Mouse (Mus musculus): ENCODE measurements around the gene Gcdh. TPM values are rescaled to one million over a fixed set of nuclear protein-coding genes. Genes with fewer than 3 reads are reported as not detected.
A peak's percentile ranks its signal among the peaks of the same experiment; 100 is the strongest.

Gcdh gene
- polyA plus RNA-seq, 1 experiment from 2014 or later, result 33.1 TPM

DNA sequence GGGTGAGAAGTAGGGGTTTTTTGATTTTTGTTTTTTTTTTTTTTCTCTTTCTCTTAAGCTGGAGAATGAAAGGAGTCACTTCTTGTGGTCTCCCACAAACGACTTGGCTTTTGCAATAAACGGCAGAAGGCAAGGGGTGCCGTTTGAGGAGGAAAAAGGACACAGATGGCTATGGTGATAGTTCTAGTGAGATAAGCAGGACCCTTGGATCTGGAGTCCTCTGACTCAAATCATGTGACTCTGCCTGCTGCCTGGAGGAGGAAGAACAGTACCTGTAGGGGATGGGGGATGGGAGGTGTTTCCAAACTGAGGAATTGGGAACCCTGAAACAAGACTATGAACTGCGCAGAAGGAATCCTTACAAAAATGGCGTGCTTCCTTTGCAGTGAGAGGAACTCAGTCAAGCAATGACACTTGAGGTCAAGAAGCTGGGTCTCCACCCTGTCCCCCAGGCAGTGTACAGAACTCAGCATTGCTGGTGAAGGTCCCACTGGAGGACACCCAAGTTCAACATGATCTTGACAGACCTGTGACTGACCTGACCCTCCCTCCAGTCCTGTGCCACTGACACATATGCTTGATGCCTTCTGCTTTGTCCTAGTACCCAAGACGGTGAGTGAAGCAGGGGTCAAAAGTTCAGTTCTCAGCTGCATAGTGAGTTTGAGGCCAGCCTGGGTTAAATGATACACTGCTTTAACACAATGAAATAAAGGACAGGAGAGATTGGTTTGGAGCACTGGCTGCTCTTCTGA lies 45.9 kb downstream of the Gcdh start:
- Histone ChIP-seq H3K9ac (peak overlapping the region; percentile 79), H3K27ac (peak overlapping the region; percentile 87), H3K27me3 (no peaks in the 10 kb centered on the region), H3K4me2 (peak overlapping the region; percentile 78), H3K9me3 (no peaks in the 10 kb centered on the region), H3K4me3 (peak overlapping the region; percentile 98), H3K36me3 (peaks cover 22% of the 10 kb centered on the region), H3K4me1 (replicated peaks) (peaks cover 35% of the 10 kb centered on the region)
- ATAC-seq (ENCODE audit: low FRiP score), result no peak
- WGBS, result 53% methylated on average over 6 of the region's 6 CpGs

DNA sequence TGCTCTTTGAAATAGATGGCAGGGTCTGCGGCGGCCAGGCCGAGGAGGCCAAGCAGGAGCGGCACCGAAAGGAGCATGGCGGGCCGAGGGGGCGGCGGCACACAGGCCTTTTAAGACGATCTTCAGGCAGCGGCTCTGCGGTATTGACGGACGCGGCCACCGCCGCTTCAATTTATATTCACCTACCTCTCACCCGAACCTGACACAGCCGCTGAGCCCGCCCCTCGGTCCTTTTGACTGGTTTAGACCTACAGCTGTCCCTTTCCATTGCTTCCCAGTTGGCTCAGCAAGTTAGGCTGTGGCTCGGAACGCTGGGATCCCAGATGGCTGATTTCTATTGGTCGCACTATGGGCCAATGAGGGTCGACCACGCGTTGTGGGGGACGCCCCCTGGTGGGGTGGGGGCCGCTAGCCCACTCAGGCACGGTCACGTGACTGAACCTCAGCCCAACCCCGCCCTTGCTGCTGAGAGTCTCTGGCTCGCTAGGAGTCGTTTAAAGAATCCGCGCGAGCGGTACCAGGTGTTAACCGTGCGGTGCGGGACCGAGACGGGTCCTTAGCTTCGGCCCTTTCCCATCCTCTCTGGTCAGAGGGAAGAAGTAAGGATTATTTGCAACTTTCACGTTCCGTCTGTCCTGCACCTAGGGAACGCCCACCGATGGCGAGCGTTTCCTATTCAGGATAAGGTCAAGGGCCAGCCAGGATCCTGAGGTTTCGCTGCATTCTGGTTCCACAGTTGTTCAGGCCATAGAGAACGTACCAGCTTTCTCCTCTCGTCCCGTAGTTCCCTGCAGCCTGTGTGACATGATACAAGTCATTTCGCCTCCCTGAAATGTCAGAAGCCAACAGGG lies 46.8 kb downstream of the Gcdh start, which contains the start of gene Calr:
Calr (minus strand) TSS at position 213 of the 851 bp plus-strand sequence.
- Histone ChIP-seq H3K9ac (peak within 1 kb of the TSS; percentile 98), H3K9me3 (no peaks in the 10 kb centered on the region), H3K4me1 (replicated peaks) (peaks cover 43% of the 10 kb centered on the region), H3K4me3 (peak within 1 kb of the TSS; percentile 98), H3K4me2 (peak within 1 kb of the TSS; percentile 88), H3K27ac (peak within 1 kb of the TSS; percentile 92), H3K36me3 (peaks cover 32% of the 10 kb centered on the region), H3K27me3 (no peaks in the 10 kb centered on the region)
- peak; percentile 99 for ATAC-seq (ENCODE audit: low FRiP score)
- under 1% methylated on average over 55 of the region's 55 CpGs for WGBS

DNA sequence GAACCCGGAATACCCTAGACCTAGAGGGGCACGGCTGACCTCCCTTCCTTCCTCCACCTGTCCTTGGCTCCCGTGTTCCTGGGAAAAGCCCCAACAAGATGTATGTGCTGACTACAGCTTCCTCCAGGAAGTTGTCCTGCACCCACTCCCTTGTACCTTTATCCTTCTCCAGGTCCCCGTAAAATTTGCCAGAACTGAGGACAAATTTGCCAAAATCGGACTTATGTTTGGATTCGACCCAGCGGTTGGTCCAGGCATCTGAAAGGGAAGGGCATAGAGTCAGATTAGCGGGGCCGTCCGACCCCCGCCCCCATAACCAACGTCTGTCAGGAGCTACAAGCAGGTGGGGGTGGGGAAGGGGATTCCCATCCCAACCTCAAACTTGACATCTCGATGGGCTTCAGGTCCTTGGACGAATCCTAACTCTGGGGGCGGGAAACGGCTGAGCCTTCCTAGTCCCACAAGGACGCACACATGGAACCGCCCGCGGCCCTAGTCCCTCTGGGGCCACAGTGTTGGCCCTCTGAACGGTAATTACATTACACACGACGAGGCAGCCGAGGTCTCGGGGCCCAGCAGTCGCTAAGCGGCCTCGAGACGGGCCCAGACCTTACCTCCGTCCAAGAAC lies 47.5 kb downstream of the Gcdh start:
- peak overlapping the region; percentile 98 for H3K4me3 ChIP-seq
- H3K9me3 ChIP-seq, result no peaks in the 10 kb centered on the region
- H3K27ac ChIP-seq, result peak overlapping the region; percentile 92
- H3K36me3 ChIP-seq, result peaks cover 39% of the 10 kb centered on the region
- peak overlapping the region; percentile 98 for H3K9ac ChIP-seq
- ATAC-seq (ENCODE audit: low FRiP score), result peak; percentile 46
- under 1% methylated on average over 30 of the region's 30 CpGs for WGBS
- no peaks in the 10 kb centered on the region for H3K27me3 ChIP-seq
- peak overlapping the region; percentile 88 for H3K4me2 ChIP-seq
- H3K4me1 ChIP-seq (replicated peaks), result peaks cover 44% of the 10 kb centered on the region

DNA sequence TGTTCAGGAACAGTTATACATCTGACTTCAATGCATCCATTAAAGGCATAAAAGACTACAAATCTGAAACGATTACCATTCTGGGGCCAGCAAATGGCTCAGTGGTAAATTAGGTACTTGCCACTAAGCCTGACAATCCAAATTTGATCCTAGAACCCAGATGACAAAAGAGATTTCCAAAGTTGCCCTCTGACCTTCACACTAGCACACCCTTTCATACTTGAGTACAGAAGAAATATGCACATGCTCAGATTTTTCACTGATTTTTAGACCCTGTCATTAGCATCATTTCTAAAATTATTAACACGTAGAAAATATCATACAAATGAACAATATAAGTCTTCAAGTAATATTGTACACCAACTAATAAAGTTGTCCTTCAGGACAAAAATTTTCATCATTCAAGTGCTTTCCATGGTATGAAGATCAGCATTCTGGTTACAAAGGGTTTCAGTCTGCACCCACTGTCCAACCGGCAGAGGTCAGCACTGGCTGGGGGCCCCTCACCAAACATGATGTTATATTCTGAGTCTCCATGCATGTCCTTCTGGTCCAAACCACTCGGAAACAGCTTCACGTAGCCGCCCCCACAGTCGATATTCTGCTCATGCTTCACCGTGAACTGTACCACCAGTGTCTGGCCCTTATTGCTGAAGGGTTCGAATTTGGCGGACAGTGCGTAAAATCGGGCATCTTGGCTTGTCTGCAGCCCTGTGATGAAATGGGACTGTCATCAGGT lies 48.2 kb downstream of the Gcdh start:
- H3K27ac ChIP-seq, result peak overlapping the region; percentile 92
- ATAC-seq (ENCODE audit: low FRiP score), result no peak
- H3K9me3 ChIP-seq, result no peaks in the 10 kb centered on the region
- peaks cover 41% of the 10 kb centered on the region for H3K36me3 ChIP-seq
- 17% methylated on average over 12 of the region's 12 CpGs for WGBS
- peak overlapping the region; percentile 98 for H3K4me3 ChIP-seq
- peak overlapping the region; percentile 88 for H3K4me2 ChIP-seq
- peak overlapping the region; percentile 98 for H3K9ac ChIP-seq
- no peaks in the 10 kb centered on the region for H3K27me3 ChIP-seq
- H3K4me1 ChIP-seq (replicated peaks), result peaks cover 44% of the 10 kb centered on the region

DNA sequence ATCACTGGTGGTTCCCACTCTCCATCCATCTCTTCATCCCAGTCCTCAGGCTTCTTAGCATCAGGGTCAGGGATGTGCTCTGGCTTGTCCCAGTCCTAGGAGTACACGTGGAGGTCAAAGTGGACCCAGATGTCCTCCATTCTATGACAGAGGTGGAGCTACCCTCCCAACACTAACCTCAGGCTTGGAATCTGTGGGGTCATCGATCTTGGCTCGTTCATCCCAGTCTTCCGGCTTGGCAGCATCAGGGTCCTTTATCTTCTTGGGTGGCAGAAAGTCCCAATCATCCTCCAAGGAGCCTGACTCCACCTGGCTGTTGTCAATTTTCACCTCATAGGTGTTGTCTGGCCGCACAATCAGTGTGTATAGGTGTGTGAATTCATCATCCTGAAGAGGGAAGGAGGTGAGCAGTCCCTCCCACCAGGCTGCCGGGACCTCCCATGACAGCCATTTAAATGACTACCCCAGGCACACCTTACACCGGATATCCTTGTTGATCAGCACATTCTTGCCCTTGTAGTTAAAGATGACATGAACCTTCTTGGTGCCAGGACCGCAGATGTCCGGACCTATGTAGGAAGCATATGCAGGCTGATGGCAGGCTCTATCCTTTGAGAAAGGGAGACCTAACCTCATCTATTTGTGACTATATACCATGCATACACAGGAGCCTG lies 49.2 kb downstream of the Gcdh start:
- Histone ChIP-seq H3K27ac (peak overlapping the region; percentile 30; the same call in 1 of the 2 replicates), H3K36me3 (peaks cover 41% of the 10 kb centered on the region), H3K4me2 (peak overlapping the region; percentile 88), H3K9me3 (no peaks in the 10 kb centered on the region), H3K4me1 (replicated peaks) (peaks cover 50% of the 10 kb centered on the region), H3K9ac (peak overlapping the region; percentile 98), H3K4me3 (peak overlapping the region; percentile 98), H3K27me3 (no peaks in the 10 kb centered on the region)
- 89% methylated on average over 9 of the region's 9 CpGs for WGBS
- ATAC-seq (ENCODE audit: low FRiP score), result no peak

DNA sequence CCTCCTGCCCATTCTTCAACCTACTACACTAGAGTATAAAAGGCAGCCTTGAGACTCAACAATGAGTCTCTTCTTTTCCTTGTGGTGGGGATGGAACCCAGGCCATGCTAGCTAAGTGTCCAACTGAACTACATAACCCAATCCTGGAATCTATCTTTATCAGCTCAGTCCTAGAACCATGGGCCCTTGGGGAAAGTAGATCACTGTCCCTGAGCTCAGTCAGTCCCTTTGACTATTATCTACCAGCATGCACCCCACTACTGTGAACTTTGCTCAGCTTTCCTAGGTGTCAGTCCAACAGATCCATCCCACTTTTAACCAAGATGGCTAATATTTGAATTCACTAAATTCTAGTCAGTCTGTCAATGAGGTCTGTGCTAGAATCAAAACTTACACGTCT lies 52.2 kb downstream of the Gcdh start:
- ATAC-seq (ENCODE audit: low FRiP score), result no peak
- WGBS, result 84% methylated on average over 1 of the region's 1 CpGs
- Histone ChIP-seq H3K9me3 (no peaks in the 10 kb centered on the region), H3K36me3 (peaks cover 65% of the 10 kb centered on the region), H3K4me3 (no peak overlapping the region), H3K27me3 (no peaks in the 10 kb centered on the region), H3K4me2 (no peak overlapping the region), H3K9ac (no peak overlapping the region), H3K4me1 (replicated peaks) (peaks cover 49% of the 10 kb centered on the region), H3K27ac (peak overlapping the region; percentile 40; the same call in 1 of the 2 replicates)

DNA sequence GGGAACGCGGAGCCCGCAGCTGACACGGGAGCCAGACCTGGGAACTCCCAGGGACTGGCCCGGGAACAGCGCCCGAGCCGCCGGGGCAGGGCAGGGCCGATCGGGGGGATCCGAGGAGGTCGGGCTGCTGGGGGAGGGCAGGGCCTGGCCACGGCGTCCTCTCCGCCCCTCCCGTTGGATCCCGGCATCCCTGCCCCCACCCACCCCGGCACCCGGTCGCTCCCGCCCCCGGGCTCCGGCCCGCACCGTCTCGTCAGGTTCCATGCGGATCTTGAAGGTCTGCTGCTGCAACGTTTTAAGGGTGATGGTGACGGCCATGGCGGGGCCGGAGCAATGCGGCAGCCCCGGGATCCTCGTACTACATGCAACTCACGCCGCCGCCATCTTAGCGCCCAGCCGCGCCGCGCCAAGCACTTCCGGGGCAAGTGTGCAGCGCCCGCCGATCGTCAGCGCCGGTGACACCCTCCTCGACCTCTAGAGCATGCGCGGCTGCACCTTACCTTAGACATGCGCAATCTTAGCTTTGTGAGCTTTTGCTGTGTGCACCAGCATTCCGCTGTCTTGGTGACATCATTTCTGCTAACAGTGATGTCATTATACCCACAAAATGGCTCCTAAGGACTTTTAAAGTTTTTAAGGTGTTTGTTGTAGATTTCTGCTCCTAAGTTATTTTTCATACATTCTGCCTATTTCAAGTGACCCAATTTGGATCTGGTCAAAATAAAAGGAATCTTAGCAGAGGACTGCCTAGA lies 53.3 kb downstream of the Gcdh start, which contains the start of gene Rad23a:
Rad23a (minus strand) TSS at position 418 of the 752 bp plus-strand sequence.
- Histone ChIP-seq H3K9me3 (no peaks in the 10 kb centered on the region), H3K9ac (peak within 1 kb of the TSS; percentile 94), H3K4me2 (peak within 1 kb of the TSS; percentile 71), H3K36me3 (peaks cover 76% of the 10 kb centered on the region), H3K27ac (peak within 1 kb of the TSS; percentile 93), H3K27me3 (no peaks in the 10 kb centered on the region), H3K4me3 (peak within 1 kb of the TSS; percentile 93), H3K4me1 (replicated peaks) (peaks cover 59% of the 10 kb centered on the region)
- ATAC-seq (ENCODE audit: low FRiP score), result peak; percentile 95
- WGBS, result 0% methylated on average over 45 of the region's 55 CpGs

DNA sequence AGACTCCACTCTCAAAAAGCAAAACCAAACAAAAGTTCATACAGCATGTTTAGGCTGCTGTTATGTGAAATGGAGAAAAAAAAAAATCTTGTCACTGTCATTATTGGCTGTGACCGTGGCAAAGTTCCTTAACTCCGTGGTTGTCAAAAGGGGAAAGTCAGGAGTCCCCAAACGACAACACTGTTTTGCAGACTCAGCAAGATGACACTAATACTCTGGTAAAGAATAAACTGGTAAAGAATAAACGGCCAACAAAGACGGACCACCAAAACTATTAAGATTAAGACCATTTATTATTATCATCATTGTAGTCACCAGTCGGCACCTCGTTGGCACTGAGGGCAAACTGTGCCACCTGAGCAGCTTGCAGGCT lies 53.9 kb downstream of the Gcdh start:
- H3K36me3 ChIP-seq, result peaks cover 78% of the 10 kb centered on the region
- H3K4me2 ChIP-seq, result peak overlapping the region; percentile 71
- H3K27me3 ChIP-seq, result no peaks in the 10 kb centered on the region
- H3K4me1 ChIP-seq (replicated peaks), result peaks cover 59% of the 10 kb centered on the region
- 2% methylated on average over 7 of the region's 7 CpGs for WGBS
- H3K9ac ChIP-seq, result peak overlapping the region; percentile 94
- no peaks in the 10 kb centered on the region for H3K9me3 ChIP-seq
- H3K4me3 ChIP-seq, result peak overlapping the region; percentile 93
- no peak for ATAC-seq (ENCODE audit: low FRiP score)
- H3K27ac ChIP-seq, result peak overlapping the region; percentile 93

DNA sequence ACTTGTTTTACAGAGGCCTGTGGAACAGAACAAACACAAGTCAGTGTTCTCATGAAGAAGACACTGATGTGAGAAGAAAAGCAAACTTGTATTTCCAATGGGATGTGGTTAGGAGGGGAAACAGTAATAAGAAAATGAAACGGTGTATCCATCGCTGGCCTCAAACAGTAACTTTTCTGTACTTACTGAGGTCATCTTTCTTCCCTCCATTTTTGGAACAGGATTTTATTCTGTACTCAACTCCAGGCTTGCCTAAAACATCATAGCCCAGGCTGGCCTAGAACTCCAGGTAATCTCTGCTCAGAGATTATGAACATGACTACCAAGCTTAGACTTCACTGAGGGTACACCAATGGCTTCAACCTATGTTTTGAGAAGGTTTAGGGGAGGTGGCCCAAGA lies 54.3 kb downstream of the Gcdh start:
- Histone ChIP-seq H3K36me3 (peaks cover 78% of the 10 kb centered on the region), H3K9ac (peak overlapping the region; percentile 94), H3K27ac (peak overlapping the region; percentile 93; the same call in 1 of the 2 replicates), H3K27me3 (no peaks in the 10 kb centered on the region), H3K4me3 (peak overlapping the region; percentile 93), H3K4me2 (peak overlapping the region; percentile 71), H3K4me1 (replicated peaks) (peaks cover 59% of the 10 kb centered on the region), H3K9me3 (no peaks in the 10 kb centered on the region)
- ATAC-seq (ENCODE audit: low FRiP score), result no peak
- WGBS, result 96% methylated on average over 2 of the region's 2 CpGs

DNA sequence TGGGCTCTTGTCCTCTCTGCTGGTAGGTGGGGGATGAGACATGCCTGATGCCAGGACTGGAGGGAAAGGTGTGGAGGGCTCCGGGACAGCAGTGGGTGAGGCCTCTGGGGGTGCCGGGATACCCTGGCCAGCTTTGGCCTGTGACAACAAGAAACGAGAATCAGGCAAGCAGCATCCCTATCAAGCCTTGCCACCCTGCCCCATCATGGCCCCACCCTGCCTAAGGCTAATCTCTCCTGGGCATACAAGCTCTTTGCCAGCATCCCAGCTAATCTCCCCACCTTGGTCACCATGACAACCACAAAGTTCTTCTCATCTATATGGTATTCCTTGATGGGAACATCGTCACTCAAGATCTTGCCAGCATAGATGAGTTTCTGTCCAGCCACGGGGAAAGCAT lies 55.2 kb downstream of the Gcdh start:
- Histone ChIP-seq H3K27ac (no peak overlapping the region), H3K4me2 (peak overlapping the region; percentile 8; the same call in 1 of the 2 replicates), H3K4me3 (no peak overlapping the region), H3K9me3 (no peaks in the 10 kb centered on the region), H3K27me3 (no peaks in the 10 kb centered on the region), H3K9ac (0 out of 2 replicates have a peak overlapping the region, but pooled peaks have one; percentile 0), H3K36me3 (peaks cover 76% of the 10 kb centered on the region), H3K4me1 (replicated peaks) (peaks cover 60% of the 10 kb centered on the region)
- 84% methylated on average over 5 of the region's 5 CpGs for WGBS
- ATAC-seq (ENCODE audit: low FRiP score), result no peak

All from hindbrain, embryonic 13.5 days (tissue).